Mouse (Mus musculus) B cell, adult 2 months (primary cell): Measurements from ENCODE around the gene Fzd2.
A peak's percentile ranks its signal among the peaks of the same experiment; 100 is the strongest.
"Not testable (repeated sequence)": the region's sequence is repeated elsewhere in the genome, so short reads cannot be mapped to it uniquely, and the experiment has no call there.

Source experiments
- DNase-seq, 2 experiments: peaks; one replicate each; pipeline ENCODE4 v3.0.0; 2022

Fzd2 gene

DNA sequence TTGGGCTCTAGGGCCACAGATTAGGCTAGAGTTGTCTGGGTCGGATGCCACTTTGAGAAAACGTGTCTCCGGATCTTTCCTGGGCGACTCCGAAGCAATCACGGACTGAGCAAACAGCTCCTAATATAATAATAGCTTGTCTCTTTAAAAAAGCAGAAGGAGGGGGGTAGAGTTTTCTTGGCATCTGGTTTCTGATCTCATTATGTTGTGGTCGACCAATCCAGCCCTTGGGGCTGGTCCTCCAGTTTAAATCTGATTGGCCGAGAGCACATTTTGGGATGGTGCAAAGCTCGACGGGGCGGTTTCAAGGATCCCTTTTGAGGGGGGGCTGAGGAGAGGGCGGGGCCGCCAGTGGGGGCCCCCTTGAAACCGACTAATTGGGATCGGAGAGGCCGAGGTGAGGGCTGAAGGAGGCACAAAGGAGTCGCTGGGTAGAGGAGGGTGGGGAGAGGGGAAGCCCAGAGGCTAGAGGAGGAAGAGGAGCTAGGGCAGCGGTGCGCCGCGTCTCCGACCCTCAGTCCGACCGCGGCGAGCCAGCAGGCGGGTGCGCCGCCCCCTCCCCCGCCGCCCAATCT lies at the start of gene Fzd2:
TSS of gene Fzd2 (plus strand) at position 387 of the 575 bp plus-strand sequence.
- DNase-seq: peak in 1 of 2 experiments; percentile 1

DNA sequence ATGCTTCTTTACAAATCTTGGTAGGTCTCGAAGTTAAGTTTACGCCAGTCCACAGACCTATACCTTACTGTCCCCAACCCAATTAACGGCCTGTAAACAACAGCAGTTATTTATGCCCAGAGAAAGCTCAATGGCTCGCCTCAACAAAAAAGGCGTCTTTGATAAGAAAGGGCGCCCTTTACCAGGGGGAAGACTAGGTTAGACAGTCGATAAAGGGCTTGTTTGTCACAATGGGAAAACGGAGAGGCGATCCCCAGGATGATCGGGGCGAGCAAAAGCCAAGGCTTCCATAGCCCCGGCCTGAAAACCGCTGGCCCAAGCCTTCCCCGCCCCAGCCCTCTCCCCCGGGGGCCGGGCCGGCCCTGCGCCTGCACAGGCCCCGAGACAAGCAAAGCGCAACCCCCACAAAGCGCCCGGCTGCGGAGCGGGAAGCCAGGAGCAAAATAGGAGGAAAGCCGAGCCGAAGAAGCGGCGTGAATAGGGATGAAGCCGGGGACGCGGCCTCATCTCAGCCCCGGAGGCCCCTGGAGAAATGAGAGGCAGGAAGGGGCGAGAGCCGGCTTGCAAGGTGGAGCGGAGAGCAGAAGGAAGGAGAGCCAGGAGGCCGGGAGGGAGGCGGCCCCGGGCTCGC lies 48.7 kb upstream of the Fzd2 start:
- DNase-seq: no peak

DNA sequence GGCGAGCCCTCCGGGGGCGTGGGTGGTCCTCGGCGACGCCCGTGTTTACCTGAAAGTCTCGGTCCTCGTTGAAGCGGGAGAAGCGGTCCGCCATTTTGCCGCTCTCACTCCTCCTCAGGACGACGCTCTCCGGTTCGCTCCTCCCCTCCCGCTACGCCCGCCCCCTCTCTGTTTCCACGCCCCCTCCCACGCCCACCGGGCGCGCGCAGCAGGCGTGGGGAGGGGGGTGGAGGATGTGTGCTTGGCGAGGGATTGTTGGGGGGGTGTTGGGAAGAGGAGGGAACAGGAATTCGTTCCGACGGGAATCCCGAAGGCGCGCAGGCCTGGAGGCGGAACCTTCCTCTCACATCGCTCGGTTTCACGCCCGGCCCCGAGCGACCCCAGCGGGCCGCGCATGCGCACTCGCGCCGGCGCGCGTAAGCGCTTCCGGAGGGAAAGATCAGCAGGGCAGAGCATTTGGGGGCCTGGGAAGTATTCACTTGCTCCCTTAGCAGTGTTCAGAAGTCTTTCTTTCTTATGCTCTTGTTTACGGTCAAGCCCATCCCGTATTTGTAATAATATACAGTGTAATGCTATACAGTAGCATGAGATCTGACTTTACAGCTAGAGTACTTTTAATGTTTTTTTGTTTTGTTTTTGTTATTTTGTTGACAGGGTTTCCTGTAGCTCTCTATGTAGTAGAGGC lies 48.0 kb upstream of the Fzd2 start, which contains the start of gene Gpatch8:
TSS of gene Gpatch8 (minus strand) at position 362 of the 685 bp plus-strand sequence.
- DNase-seq: peak; percentile 89 to 91

DNA sequence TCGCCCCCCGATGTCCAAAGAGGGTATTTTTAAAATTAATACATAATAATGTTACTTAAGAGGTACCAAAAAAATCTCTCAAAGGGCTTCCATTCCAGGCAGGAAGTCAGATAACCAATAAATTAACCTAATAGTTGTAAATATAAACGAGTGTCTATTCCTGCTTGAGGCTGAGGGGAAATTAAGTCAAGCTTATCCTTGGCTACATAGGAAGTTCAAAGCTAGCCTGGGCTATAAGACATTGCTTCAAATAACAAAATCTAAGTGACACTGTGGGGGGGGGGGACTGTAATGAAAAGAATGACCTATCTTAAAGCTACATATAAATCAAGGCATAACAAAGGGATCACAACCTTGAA lies 47.5 kb upstream of the Fzd2 start:
- no peak for DNase-seq

DNA sequence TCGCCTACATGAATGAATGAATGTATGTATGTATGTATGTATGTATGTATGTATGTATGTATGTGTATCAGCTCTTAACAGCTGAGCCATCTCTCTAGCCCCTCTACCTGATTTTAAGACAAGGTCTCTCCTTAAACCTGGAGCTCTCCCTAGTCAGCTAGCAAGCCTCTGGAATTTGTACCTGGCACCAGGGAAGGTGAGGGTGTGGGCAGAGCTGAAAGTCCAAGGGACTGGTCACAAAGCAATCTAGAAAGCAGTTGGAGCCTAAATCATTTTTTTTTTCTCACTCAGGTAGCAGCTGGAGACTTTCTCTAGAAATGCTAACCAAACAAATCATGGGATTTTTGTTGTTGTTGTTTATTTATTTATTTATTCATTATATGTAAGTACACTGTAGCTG lies 46.8 kb upstream of the Fzd2 start:
- DNase-seq: no peak

DNA sequence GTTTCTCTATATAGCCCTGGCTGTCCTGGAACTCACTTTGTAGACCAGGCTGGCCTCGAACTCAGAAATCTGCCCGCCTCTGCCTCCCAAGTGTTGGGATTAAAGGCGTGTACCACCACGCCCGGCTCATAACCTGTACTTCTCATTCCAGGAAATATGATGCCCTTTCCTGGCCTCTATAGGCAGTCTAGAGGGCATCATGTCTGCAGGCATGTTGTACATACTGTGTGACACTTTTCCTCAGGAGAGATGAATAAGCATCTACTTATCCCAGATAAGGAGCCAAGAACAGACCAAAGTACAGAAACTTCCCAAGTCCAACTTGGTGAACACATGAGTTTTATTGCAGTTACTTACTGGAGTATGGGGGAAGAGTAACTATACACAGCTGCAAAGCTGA lies 45.5 kb upstream of the Fzd2 start:
- DNase-seq: no peak

DNA sequence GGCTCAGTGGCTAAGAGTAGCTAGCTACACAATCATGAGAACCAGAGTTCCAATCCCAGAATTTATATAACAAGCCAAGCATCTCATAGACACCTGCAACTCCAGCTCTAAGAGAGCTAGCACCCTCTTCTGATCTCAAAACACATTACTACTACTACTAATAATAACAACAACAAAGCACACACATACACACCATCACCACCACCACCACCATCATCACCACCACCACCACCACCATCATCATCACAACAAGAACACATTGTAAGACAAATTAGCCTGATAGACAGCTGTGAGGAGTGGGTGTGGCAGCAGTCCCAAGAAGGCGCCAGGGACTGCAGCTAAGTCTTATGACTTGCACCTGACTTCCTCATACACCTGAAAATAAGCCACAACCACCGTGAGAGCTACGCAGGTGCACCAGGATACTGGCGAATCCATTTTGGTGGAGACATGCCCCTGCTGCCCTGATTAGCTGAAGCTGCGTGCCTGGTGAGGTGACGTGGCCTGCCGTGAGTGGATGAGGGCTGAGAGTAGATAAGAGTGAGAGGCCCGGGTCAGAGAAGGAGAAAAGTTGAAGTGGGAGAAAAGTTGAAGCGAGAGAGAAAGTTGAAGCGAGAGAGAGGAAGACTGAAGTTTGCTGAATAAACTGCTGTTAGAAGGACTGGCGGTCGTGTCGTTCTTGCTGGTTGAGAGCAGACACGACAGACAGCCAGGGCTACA lies 39.1 kb upstream of the Fzd2 start:
- DNase-seq: not testable (repeated sequence)

DNA sequence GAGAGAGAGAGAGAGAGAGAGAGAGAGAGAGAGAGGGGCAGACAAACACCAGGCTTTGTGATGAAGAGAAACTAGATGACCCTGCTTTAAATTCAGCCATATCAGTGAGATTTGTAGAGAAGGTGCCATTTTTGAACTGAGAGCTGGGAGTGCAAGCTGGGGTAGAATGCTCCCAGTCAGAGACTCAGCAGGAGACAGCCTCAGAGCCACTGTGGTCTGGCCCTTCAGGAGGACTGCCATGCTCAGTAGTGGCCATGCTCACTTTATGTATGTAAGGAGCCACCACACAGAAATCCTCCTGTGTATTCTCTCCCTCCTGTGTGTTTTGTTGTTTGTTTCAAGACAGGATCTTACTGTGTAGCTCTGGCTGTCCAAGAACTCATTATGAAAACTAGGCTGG lies 38.5 kb upstream of the Fzd2 start:
- DNase-seq: no peak

DNA sequence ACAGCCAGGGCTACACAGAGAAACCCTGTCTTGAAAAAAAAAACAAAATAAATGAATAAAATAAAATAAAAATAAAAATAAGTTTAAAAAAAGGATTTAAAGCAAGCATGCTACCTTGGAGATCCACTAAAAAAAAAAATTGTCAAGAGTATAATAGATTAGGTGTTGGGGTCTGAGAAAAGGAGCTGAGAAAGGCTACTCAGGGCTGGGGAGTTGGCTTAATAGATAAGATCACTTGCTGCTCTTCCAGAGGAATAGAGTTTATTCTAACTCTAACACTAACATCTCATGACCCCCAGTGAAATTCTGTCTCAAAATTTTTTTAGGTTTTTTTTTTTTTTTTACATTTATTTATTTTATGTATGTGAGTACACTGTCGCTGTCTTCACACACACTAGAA lies 37.9 kb upstream of the Fzd2 start:
- no peak for DNase-seq

DNA sequence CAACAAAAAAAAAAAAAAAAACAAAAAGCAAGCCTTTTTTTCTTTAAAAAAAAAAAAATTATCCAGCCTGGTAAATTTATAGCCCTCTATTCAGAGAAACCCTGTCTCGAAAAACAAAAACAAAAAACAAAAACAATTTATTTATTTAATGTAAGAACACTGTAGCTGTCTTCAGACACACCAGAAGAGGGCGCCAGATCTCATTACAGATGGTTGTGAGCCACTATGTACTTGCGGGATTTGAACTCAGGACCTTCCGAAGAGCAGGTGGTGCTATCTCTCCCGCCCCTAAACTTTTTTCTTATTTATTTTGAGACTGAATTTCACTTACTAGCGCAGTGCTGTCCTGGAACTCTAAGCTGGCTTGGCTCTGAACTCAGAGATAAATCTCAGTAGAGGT lies 37.0 kb upstream of the Fzd2 start:
- no peak for DNase-seq

DNA sequence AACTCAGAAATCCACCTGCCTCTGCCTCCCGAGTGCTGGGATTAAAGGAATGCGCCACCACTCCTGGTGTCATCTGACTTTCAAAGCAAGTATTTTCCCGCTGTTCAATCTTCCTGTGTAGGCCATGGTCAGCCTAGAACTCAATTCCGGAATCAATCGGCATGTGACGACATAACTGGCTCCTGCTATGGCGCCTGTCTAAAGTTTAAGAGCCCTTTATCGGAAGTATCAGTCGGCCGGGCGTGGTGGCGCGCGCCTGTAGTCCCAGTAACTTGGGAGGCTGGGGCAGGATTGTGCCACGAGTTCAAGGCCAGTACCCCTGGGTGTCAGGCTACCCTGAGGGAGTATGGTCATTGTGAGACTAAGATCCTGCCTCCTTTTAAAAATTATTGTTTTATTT lies 36.5 kb upstream of the Fzd2 start:
- no peak for DNase-seq

DNA sequence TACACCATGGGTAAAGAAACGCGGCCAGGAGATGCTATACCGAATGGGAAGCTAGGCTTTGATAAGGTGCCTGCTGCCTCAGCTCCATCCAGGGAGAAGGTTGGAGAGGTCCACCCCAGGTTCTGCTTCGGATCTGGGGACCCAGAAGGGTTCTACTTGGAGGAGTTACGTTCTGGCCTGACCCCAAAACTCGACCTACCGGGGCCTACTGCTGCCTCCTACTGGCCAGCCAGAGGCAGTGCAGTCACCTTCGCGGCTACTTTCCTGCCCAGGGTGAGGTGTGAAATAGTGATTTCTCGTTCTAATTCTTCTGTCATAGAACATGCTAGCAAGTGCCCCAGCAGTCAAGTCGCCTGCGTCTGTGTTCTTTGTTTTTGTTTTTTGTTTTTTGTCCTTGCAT lies 36.0 kb upstream of the Fzd2 start:
- peak; percentile 22 to 30 for DNase-seq

DNA sequence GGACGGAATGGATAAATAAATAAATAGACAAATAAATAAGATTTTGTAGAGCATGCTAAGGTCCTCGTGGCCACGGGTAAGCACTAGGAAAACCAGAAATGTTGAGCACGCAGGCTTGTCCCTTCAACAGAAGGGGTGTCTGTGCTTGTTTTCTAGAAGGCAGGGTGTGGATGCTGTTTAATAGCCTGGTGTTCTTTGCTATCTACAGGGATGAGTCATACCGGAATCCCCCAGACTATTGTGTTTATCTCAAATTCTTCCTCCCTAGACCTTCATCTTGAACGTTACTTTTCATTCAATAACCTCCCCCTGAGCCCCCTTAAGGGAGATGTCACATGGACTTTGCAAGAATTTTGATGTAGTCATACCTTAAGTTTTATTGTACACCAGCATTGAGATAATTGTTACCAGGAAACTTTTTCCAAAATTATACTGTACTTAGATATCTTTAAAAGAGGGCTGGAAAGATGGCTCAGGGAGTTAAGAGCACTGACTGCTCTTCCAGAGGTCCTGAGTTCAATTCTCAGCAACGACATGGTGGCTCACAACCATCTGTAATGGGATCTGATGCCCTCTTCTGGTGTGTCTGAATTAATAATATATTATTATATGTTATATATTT lies 35.3 kb upstream of the Fzd2 start:
- DNase-seq: no peak

DNA sequence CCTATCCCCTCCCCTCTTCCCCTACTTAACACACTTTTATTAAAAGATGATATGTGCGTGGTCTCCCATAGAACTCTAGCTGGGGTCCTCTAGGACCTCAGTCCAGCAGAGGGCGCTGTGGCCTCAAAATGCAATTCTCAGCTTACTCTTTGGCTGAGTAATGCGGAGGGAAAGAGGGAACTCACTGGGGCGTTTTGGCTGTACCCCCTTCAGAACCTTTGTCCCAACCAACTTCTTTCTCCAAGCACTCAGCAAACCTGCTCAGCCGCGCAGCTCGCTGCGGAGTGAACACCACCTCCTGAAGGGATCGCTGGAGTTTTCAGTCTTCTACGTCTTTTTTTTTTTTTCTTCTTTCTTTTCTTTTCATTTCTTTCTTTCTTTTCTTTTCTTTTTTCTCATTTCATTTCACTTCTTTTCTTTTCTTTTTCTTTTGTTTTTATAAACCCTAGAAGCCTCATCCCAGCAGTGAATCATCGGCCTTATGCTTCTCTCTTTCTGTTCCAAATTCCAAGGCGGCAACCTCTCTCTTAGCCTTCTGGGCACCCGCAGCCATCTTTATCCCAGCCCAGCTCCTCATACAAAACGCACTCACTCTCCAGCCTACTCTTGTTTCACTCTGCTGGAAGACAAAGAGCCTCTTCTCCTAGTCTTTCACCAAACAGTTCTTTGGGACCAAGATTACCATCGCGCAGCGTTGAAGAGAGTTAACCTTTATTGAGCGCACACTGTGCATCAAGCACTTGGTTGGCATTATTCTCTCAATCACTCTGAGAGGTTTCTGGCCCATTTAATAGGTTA lies 31.1 kb upstream of the Fzd2 start:
- DNase-seq: peak; percentile 83 to 85

DNA sequence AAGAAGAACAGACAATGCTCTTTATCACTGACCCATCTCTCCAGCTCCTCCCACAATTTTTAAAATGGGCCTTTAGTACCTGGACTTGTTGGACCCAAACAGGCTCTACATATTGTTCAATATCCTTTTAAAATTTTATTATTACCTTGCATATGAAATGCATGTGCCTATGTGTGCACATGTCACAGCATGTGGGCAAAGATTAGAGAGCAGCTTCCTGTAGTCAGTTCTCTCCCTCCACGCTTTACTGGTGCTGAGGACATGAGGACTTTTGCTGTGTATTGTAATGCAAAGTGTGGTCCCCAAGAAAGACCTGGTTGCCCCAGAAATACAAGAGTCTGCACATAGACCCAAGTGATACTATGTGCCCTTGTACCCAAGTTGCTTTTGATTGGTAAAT lies 29.2 kb upstream of the Fzd2 start:
- no peak for DNase-seq

DNA sequence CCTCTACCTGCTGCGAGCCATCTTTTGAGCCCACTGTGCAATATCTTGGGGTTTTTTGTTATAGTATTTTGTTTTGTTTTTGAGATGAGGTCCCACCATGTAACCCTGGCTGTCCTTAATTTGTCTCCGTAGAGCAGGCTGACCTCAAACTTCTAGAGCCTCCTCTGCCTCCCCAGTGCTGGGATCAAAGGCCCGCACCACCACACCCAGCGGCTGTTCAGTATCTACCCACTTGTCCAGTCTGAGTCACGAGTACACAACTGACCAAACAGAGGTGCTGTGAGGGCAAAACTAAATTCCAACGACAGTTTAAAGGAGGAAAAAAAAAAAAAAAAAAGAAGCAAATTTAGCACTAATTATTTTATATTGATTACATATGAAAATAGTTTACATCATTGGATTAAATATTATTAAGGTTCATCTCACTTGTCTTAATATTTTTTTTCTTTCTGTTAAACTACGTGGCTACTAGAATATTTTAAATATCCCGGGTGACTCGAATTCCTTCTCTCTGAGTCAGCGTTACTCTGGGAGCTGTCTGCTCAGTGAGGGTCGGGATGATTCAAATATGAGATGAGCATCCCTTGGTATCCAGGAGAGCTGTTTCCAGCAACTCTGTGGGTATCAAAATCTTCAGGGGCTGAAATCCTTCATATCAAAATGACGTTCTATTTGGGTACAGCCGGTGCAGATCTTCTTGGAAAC lies 28.0 kb upstream of the Fzd2 start:
- DNase-seq: no peak

DNA sequence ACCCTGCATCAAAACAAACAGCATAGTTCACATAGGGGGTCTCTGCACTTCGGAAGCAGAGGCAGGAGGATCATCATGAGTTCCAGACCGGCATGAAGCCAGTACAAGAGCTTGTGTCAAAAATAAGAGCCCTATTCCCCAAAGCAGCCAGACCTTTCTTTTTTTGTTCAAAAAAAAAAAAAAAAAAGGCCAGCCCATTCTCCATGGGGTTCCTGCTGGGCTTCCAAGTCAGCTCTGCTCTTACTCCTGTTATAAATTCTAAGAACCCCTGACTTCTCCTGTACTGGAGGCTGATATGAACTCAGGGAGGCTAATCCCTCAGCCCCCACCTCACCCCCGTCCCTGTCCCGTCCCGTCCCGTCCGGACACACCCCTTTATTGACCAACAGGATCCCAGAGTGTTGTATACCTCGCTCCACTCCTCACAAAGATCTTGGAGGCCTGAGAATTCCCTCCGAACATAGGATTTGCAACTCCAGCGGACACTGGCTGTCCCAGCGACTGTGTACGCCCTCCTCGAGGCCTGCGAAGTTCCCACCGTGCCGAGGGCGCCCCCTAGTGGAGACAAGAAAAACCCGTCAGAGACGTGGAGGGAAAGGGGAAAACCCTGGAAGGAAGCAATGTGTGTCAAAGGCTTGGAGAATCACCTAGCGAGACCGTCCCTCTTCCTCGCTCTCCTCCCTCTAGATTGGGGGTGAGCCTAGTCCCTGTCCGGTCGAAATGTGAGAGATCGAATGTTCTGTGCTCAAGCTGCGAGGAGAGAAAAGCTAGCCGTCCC lies 25.7 kb upstream of the Fzd2 start:
- DNase-seq: peak; percentile 84 to 85

DNA sequence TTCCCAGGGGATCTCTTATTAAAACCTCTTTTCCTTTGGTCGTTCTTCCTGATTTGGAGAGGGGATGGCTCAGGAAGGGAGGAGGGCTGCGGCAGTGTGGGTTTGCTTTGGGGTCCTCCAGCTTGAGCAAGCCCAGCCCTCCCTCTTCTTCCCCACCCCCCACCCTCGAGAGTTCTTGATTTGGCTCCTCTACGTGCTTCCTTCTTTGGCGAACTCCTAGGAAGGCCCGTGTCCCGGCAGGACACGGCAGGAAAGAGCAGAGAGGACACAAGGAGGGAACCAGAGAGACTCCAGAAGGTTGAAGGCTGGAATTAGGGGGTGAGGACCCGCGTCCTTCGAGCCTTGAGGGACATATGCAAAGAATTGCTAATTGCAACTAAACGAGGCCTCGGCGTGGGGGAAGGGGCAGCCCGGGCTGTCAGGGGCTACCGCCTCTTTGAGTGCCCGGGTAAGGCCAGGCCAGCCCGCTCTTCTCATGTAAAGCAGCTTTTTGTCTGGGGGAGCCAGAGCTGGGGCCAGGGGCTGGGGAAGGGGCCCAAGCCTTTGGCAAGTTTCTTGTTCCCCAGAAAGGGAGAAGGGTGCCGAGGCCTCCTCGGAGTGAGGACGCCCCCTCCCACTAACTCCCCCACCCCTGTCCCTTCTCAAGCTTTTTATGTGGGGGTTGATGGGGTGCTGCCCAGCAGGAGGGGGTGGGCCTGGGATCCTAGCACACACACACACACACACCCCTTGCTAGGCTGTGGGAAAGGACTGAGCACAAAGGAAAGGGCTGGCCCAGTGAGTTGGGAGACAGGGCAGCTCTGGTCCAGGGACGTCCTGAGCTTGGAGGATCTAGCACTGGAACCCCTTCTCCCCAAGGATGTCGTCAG lies 24.8 kb upstream of the Fzd2 start, which contains the start of gene Gm11627:
TSS of gene Gm11627 (minus strand) at position 297 of the 869 bp plus-strand sequence.
- DNase-seq: no peak

DNA sequence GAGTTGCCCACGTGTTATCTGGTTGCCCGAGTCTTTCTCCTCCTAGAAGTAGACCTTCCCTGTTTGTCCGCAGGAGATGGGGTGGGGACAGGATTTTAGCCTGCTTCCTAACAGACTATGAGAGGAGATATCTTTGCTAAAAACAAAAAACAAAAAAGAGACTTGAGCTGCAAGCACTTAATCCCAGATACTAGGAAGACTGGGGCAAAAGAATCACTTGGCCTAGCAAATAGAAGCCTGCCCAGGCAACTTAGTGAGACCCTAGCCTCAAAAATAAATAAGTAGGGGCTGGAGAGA lies 24.2 kb upstream of the Fzd2 start:
- DNase-seq: no peak
